Mouse (Mus musculus) thymus, postnatal 0 days (tissue): Measurements from ENCODE around the gene Zfp872. TPM values are rescaled to one million over a fixed set of nuclear protein-coding genes. Genes with fewer than 3 reads are reported as not detected.
A peak's percentile ranks its signal among the peaks of the same experiment; 100 is the strongest.
"Not testable (repeated sequence)": the region's sequence is repeated elsewhere in the genome, so short reads cannot be mapped to it uniquely, and the experiment has no call there.

Experiments
- DNase-seq: peaks from one replicate; pipeline ENCODE4 v3.0.0-alpha.2; 2015; ENCODE audit warnings: low spot score
- polyA plus RNA-seq: library from polyadenylated mRNA; unstranded; fragments of >200 nt; fragmentation: Nextera tagmentation; extraction: Ambion mirVana; gene quantifications from 2 replicates; pipeline ENCODE4 v1.2.1, GENCODE M21; 2015

Zfp872 gene
- 0.27 and 0.61 TPM in 2 replicates for polyA plus RNA-seq

GRCm38 (mm10) chr9:22188025-22188611 lies at the start of gene Zfp872:
Gene Zfp872 (plus strand): TSS chr9:22188090.
- DNase-seq, result no peak

DNA sequence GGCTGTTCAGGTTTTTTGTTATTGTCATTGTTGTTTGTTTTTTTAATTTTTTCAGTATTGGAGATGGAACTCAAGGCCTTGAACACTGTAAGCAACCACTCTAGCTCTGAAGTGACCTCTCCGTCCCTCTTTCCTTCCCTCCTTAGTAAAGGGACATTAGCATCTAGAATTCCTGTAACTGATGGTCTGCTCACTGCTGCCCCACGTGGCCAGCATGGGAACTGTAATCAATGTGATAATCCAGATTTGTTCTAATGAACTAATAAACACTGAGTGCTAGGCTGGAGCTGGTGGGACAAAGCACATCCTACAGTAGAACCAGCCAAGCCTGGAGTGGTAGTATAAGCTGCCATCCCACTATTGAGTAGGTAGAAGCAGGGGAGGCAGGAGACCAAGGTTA lies 49.4 kb upstream of the Zfp872 start:
- no peak for DNase-seq

DNA sequence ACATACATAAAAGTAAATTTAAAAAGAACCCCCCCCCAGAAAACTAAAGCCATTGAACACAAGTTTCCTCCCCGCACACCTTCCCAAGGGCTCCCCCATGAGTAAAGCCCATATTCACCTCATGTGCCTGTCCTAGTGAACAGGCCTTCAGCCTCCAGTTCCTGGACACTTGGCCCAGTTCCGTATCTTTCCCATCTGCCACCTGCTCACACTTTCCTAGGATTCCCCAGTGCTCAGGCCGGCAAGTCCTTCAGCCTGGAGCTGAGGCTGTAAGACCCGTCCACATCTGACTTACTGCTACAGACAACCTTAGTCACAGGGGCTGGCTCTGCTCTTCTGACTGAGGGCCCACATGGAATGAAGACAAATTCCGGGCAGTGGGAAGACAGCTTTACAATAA lies 48.1 kb upstream of the Zfp872 start:
- no peak for DNase-seq

GRCm38 (mm10) chr9:22143108-22144037 lies 44.5 kb upstream of the Zfp872 start:
- DNase-seq, result peak; percentile 91

DNA sequence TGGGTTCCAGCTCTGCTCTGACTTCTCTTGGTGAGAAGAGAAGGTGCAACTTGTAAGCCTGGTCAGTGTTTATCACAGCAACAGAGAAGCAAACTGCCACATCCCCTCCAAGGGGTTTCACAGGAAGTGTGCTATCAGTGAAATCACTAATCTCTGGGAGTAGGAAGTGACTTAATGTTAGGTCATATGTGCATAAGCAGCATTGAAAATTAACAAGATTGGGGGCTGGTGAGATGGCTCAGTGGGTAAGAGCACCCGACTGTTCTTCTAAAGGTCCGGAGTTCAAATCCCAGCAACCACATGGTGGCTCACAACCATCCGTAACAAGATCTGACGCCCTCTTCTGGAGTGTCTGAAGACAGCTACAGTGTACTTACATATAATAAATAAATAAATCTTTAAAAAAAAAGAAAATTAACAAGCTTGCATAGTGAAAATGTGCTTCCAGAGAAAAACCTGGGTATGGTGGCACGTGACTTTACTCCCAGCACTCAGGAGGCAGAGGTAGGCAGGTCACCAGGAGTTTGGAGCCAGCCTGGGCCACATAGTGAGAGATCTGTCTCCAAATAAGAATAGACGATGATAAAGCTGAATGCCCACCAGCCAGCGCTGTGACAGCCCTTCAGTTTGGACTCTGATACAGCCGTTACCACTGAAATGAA lies 43.5 kb upstream of the Zfp872 start:
- DNase-seq, result no peak

GRCm38 (mm10) chr9:22149426-22150248 lies 38.3 kb upstream of the Zfp872 start:
- DNase-seq, result no peak

DNA sequence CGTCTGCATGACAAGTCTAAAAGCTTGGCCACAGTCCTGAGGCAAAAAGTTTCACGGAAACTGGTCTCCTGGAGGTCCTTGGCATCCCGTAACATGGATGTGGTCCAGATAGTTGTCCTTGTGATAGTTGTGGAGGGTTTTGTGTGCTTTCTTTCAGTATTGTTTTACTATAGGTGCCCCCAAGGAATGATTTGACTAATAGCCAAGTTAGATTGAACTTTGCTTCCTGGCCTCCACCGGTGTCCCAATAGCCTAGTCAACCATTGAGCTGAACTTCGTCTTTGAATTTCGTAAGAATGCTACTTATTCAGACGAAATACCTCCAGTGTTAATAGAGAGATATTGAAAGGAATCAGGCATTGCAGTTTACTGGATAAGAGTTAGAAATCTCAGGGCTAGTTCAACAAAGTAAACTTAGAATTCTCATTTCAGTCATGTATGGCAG lies 37.6 kb upstream of the Zfp872 start:
- DNase-seq, result not testable (repeated sequence)

GRCm38 (mm10) chr9:22150946-22151345 lies 36.9 kb upstream of the Zfp872 start:
- no peak for DNase-seq

DNA sequence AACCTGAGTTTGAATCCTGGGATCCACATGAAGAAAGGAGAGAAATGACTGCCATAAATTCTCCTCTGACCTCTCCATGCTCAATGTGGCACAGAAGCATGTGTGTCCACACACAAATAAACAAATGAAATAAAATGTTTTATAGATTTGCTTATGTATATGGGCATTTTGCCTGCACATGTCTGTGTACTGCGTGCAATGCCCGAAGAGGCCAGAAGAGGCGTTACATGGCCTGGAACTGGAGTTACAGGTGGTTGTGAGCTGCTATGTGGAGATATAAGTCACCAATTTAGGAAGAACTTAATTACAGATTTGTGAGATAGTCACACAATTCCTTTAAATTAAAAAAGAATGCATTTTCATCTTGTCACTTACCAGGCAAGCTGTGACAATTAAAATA lies 34.1 kb upstream of the Zfp872 start:
- DNase-seq, result no peak

DNA sequence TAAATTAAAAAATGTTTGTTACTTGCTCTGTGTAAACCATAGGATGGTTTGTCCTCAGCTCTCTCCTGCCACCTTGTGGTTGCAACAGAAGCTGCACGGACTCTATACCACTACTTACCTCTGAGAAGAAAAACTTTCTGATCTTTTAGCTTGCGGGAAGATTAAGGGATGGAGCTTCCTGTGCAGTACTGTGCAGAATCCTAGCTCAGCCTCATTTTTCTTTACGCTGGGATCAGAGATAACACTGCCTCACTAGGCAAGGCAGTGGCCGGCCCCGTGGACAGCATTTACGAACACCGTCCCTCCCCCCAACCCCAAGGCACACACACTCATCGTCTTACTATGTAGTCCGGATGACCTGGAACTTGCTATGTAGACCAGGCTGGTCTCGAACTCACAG lies 32.3 kb upstream of the Zfp872 start:
- DNase-seq, result peak; percentile 86

GRCm38 (mm10) chr9:22156497-22157245 lies 31.2 kb upstream of the Zfp872 start, which contains the start of gene Pigyl:
Gene Pigyl (plus strand): TSS chr9:22156846.
- DNase-seq, result peak; percentile 98

DNA sequence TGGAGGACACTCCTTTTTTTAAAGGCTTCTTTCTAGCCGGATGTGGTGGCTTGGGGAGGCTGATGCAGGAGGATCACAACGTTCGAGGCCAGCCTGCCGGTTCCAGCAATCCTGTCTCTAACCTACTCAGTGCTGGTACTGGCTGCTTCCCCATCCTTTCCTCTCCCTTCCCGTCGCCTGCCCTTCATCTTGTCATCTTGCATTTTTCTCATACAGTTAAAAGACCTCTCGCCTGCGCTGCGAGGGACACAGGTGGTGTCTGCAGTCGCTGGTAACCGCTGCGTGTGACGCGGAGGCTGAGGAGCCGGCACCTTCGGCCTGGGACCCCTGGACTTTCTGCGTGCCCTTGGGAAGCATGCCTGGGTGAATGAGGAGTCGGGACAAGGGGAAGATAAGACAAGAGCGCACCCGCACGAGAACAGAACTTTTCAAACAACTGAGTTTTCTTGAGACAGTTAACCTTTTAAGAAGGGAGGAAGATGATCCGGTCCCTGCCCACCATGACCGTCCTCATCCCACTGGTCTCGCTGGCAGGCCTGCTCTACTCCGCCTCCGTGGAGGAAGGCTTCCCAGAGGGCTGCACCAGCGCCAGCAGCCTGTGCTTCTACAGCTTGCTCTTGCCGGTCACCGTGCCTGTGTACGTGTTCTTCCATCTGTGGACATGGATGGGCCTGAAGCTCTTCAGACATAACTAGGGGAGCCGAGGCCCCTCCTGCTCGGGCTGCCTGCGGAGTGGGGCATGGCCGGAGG lies 30.2 kb upstream of the Zfp872 start:
- no peak for DNase-seq

DNA sequence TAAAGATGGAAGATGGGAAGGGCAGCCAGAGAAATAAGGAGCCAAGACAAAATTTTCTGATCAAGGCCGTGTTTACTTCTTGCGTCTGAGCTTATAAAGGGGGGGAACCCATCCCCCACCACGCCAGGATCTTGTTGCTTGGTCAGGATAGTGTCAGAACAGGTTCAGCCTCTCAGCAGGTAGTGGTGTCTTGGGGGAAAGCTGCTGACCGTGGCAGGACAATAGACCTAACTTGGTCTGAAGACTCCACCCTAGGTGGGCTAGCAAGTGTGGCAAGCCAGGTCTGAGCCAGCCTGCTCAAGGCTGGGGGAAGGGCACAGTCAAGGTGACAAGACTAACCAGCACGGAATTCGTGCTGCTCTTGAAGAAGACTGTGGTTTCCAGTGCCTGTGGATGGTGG lies 26.6 kb upstream of the Zfp872 start:
- no peak for DNase-seq

GRCm38 (mm10) chr9:22162305-22162704 lies 25.6 kb upstream of the Zfp872 start:
- no peak for DNase-seq

- DNase-seq, result no peak
Measured at GRCm38 (mm10) chr9:22162912-22163311, 25.0 kb upstream of the Zfp872 start.

- DNase-seq, result peak; percentile 76
Measured at GRCm38 (mm10) chr9:22164711-22165668, 22.9 kb upstream of the Zfp872 start.

GRCm38 (mm10) chr9:22165964-22166363 lies 21.9 kb upstream of the Zfp872 start:
- DNase-seq, result no peak

DNA sequence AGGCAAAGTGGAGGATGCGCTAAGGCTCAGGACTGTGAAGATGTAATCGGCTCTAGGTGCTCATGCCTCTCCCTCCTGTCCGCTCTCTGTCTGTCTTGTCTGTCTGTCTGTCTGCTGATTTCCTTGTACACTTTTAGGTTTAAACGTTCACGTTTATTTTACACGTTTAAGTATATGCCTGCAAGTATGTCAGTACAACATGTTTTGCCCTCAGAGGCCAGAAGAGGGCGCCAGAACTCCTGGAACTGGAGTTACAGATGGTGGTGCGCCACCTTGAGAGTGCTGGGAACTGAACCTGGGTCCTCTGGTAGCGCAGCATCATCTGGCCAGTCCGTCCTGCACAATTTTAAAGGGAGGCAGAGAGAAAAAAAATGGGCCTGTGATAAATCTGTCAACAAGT lies 21.2 kb upstream of the Zfp872 start:
- DNase-seq, result no peak
